ENCODE assay signal across 12 mouse cellular contexts in genomic region chr6:134802641-134803043, GRCm38 (mm10). TPM values are rescaled to one million over a fixed set of nuclear protein-coding genes. Genes with fewer than 3 reads are reported as not detected.
DNase-seq lines count a peak whose midpoint lies in the region; ATAC-seq and TF ChIP-seq lines count a peak whose summit lies in the region.
"Had no signal": no experiment of that assay in that cellular context is flagged by ENCODE, and none has a peak within 500 bp of the region (broad histone marks: within the 10 kb centered on the region; RNA-seq: fewer than 3 reads in every experiment).

No protein-coding gene starts in this region.

- H3K9me3 ChIP-seq in embryonic facial prominence, embryonic 14.5 days (ENCODE audit: control insufficient read depth, low read length) = no peaks in the 10 kb centered on the region
- H3K9me3 ChIP-seq: hindbrain, embryonic 13.5 days had no signal

- no peak for TF ChIP-seq CTCF in layer of hippocampus, adult 2 months (conservative IDR thresholded peaks at IDR 0.05)
- no peak for TF ChIP-seq CTCF in left cerebral cortex, adult 2 months (IDR thresholded peaks at IDR 0.05)

- H3K9ac ChIP-seq in embryonic facial prominence, embryonic 14.5 days (ENCODE audit: low read depth, low read length) = no peak overlapping the region
- H3K9ac ChIP-seq: hindbrain, embryonic 13.5 days had no signal

- H3K4me2 ChIP-seq in embryonic facial prominence, embryonic 14.5 days (ENCODE audit: low read depth, low read length) = no peak overlapping the region
- H3K4me2 ChIP-seq: hindbrain, embryonic 13.5 days had no signal

- no peaks in the 10 kb centered on the region for H3K27me3 ChIP-seq in embryonic facial prominence, embryonic 14.5 days (replicated peaks; ENCODE audit: control insufficient read depth, insufficient read depth, low read length)
- H3K27me3 ChIP-seq: hindbrain, embryonic 13.5 days had no signal

- intact Hi-C loops in left cerebral cortex, adult 2 months (cut with DNase I) = no loop called here

- no peaks in the 10 kb centered on the region for H3K36me3 ChIP-seq in embryonic facial prominence, embryonic 14.5 days (ENCODE audit: control insufficient read depth, insufficient read depth, low read length)
- H3K36me3 ChIP-seq: hindbrain, embryonic 13.5 days had no signal

- no peak overlapping the region for H3K27ac ChIP-seq in embryonic facial prominence, embryonic 14.5 days (replicated peaks; ENCODE audit: low read depth, low read length)
- no peak overlapping the region for H3K27ac ChIP-seq in layer of hippocampus, adult 2 months
- no peak overlapping the region for H3K27ac ChIP-seq in left cerebral cortex, adult 2 months
- H3K27ac ChIP-seq: gastrocnemius, adult 2 months; hindbrain, embryonic 13.5 days had no signal

- no peak overlapping the region for H3K4me3 ChIP-seq in embryonic facial prominence, embryonic 14.5 days (ENCODE audit: low read depth, low read length)
- H3K4me3 ChIP-seq in layer of hippocampus, adult 2 months = no peak overlapping the region
- no peak overlapping the region for H3K4me3 ChIP-seq in left cerebral cortex, adult 2 months
- H3K4me3 ChIP-seq: gastrocnemius, adult 2 months; hindbrain, embryonic 13.5 days had no signal

- H3K4me1 ChIP-seq in embryonic facial prominence, embryonic 14.5 days (ENCODE audit: control insufficient read depth, insufficient read depth, low read length) = no peaks in the 10 kb centered on the region
- H3K4me1 ChIP-seq: hindbrain, embryonic 13.5 days had no signal

- peak; percentile 64 for DNase-seq in kidney, adult 11 months
- DNase-seq in kidney, adult 18-20 months = no peak
- peak; percentile 72 for DNase-seq in embryonic facial prominence, embryonic 14.5 days (ENCODE audit: low spot score)
- DNase-seq in kidney, postnatal 10 days = peak; percentile 20
- DNase-seq in layer of hippocampus, adult 2 months (ENCODE audit: low spot score in 2 of 2) = no peak
- no peak for DNase-seq in c-Kit-positive CD71-positive TER-119-positive erythroid progenitor cells, embryonic 14.5 days (ENCODE audit: low spot score)
- DNase-seq in left cerebral cortex, adult 2 months (ENCODE audit: extremely low spot score in 1 of 2, low spot score in 2 of 2) = no peak
- DNase-seq: cerebellum, adult 18-20 months; gastrocnemius, adult 2 months; midbrain, embryonic 14.5 days had no signal

- ATAC-seq in embryonic facial prominence, embryonic 14.5 days (ENCODE audit: low read depth) = peak; percentile 76
- peak; percentile 87 for ATAC-seq in monocyte, adult 5-6 weeks (replicated peaks; ENCODE audit: insufficient number of reproducible peaks, low FRiP score, low TSS enrichment, poor library complexity, severe bottlenecking)

- WGBS in embryonic facial prominence, embryonic 14.5 days = 65% methylated on average over 9 of the region's 9 CpGs

RNA-seq across cellular contexts. Expression of gene Dusp16, which starts 10.2 kb away (rescaled TPM):
- polyA plus RNA-seq in embryonic facial prominence, embryonic 14.5 days (2014; fragmentation: Nextera tagmentation; extraction: Ambion mirVana) = 18.2 and 21.1 TPM in 2 replicates
- 234 to 312 TPM (median 310 TPM) in 3 replicates for total RNA-seq in monocyte, adult 5-6 weeks (2017)
- total RNA-seq in layer of hippocampus, adult 2 months (2021) = 1 to 10 TPM; 8.6 to 8.9 TPM
- 10 to 100 TPM in 1 of 2 experiments, 1 to 10 TPM in 1; 9.9 to 11.2 TPM for total RNA-seq in left cerebral cortex, adult 2 months (2021)

RNA-seq across cellular contexts. Expression of gene Crebl2, which starts 27.3 kb away (rescaled TPM):
- 1.9 and 2.0 TPM in 2 replicates for polyA plus RNA-seq in embryonic facial prominence, embryonic 14.5 days (2014; fragmentation: Nextera tagmentation; extraction: Ambion mirVana)
- total RNA-seq in monocyte, adult 5-6 weeks (2017) = 25.9 to 36.8 TPM (median 29.9 TPM) in 3 replicates
- total RNA-seq in layer of hippocampus, adult 2 months (2021) = 10 to 100 TPM; 39.6 to 40.9 TPM
- total RNA-seq in left cerebral cortex, adult 2 months (2021) = 10 to 100 TPM; 38.4 to 39.3 TPM

Comparison
In these comparisons a context has a peak if more than half of its experiments do, and no peak if none do; other contexts are left out.
1. DNase-seq: peak in kidney, adult 11 months (single experiment), embryonic facial prominence, embryonic 14.5 days (single experiment) and kidney, postnatal 10 days (single experiment); none in kidney, adult 18-20 months (single experiment), layer of hippocampus, adult 2 months (0 of 2), c-Kit-positive CD71-positive TER-119-positive erythroid progenitor cells, embryonic 14.5 days (single experiment) and left cerebral cortex, adult 2 months (0 of 2).
2. RNA of gene Dusp16, which starts 10.2 kb away (total RNA-seq): 234 to 312 TPM in monocyte, adult 5-6 weeks; 9.9 to 11.2 TPM in left cerebral cortex, adult 2 months and 8.6 to 8.9 TPM in layer of hippocampus, adult 2 months; every median in the first group is over 10 times any median in the second.